Mouse (Mus musculus): Measurements from ENCODE around the gene Cavin3.
"Not testable (repeated sequence)": the region's sequence is repeated elsewhere in the genome, so short reads cannot be mapped to it uniquely, and the experiment has no call there.

- TF ChIP-seq CTCF (IDR thresholded peaks at IDR 0.05; ENCODE audit: borderline replicate concordance, insufficient read depth, low read length); POLR2A (IDR thresholded peaks at IDR 0.05; ENCODE audit: low read depth, low read length): not testable (repeated sequence)
Measured at GRCm38 (mm10) chr7:105453345-105453744, 28.8 kb downstream of the Cavin3 start.

Data from embryonic fibroblast, embryonic 13.5 days (primary cell).